Mouse (Mus musculus) Patski (cell line): Measurements from ENCODE around the gene Psma3. TPM values are rescaled to one million over a fixed set of nuclear protein-coding genes. Genes with fewer than 3 reads are reported as not detected.

Experiments
- ATAC-seq: fragments of 100-300 bp; one replicate; pipeline ENCODE4 v1.8.0; 2021
- CTCF ChIA-PET: fragments of 350-600 bp; sonication (Branson Sonifier 250); formaldehyde crosslinking; loops from one replicate; lab custom pipeline; 2022; ENCODE audit warnings: inconsistent platforms; lab: Charles Lee
- POLR2A ChIA-PET: fragments of 350-600 bp; sonication (Branson Sonifier 250); formaldehyde crosslinking; loops from one replicate; lab custom pipeline; 2022; ENCODE audit warnings: antibody characterized with exemption, inconsistent platforms; lab: Charles Lee
- DNase-seq: peaks from one replicate; pipeline ENCODE4 v3.0.0-alpha.2; 2011; ENCODE audit warnings: low read depth, low spot score
- H3K27me3 ChIP-seq: fragments of 371-371 bp; one replicate; pipeline ENCODE4 v1.5.1; 2021
- CTCF ChIP-seq: fragments of 100-300 bp; IDR thresholded peaks from one replicate; pipeline ENCODE4 v1.5.1; 2021
- in situ Hi-C: fragments of 300-500 bp; cut with MboI; formaldehyde crosslinking; loops from 3 replicates; pipeline ENCODE4 v1.11.1; 2018; ENCODE audit warnings: low pct_unique_long_range_greater_than_20kb, mixed read lengths
- polyA plus RNA-seq: library from polyadenylated mRNA; unstranded; gene quantifications from one replicate; pipeline ENCODE4 v1.2.3, GENCODE M21; 2021

Gene Psma3
- polyA plus RNA-seq, 1 experiment from 2014 or later: 201 TPM

GRCm38 (mm10) chr12:71042451-71042850, 68.0 kb downstream of the Psma3 start:
- TF ChIP-seq CTCF: no peak
- ATAC-seq: no peak
- no peaks in the 10 kb centered on the region for H3K27me3 ChIP-seq
- ChIA-PET POLR2A (no interaction called here), CTCF (interaction anchor here (1.5 kb wide), 1 partner anchor 9 kb away, joined by 3 read pairs; no protein-coding TSS in a partner anchor)
- DNase-seq: no peak
- in situ Hi-C loops: no loop called here

GRCm38 (mm10) chr12:71043571-71043970, 69.2 kb downstream of the Psma3 start:
- ChIA-PET CTCF (interaction anchor here (1.1 kb wide), 1 partner anchor 10 kb away, joined by 3 read pairs; no protein-coding TSS in a partner anchor), POLR2A (no interaction called here)
- no peaks in the 10 kb centered on the region for H3K27me3 ChIP-seq
- ATAC-seq: no peak
- TF ChIP-seq CTCF: no peak
- DNase-seq: no peak
- in situ Hi-C loops: no loop called here

GRCm38 (mm10) chr12:71044488-71044887, 70.1 kb downstream of the Psma3 start:
- ATAC-seq: no peak
- ChIA-PET CTCF (interaction anchor here (1.1 kb wide), 1 partner anchor 11 kb away, joined by 3 read pairs; no protein-coding TSS in a partner anchor), POLR2A (no interaction called here)
- no peak for DNase-seq
- H3K27me3 ChIP-seq: no peaks in the 10 kb centered on the region
- in situ Hi-C loops: no loop called here
- no peak for TF ChIP-seq CTCF

Other genes starting within 250 kb of the Psma3 start
- gene Frmd6, start 149.1 kb upstream of the Psma3 start, polyA plus RNA-seq: 79.3 TPM
- gene Actr10, start 36.8 kb upstream of the Psma3 start, polyA plus RNA-seq: 203 TPM
- 17.3 TPM for gene Arid4a, start 41.4 kb downstream of the Psma3 start, polyA plus RNA-seq
- not detected for gene Tomm20l, start 136.8 kb downstream of the Psma3 start, polyA plus RNA-seq
- gene Timm9, start 162.1 kb downstream of the Psma3 start, polyA plus RNA-seq: 52.0 TPM
- gene 2700049A03Rik, start 162.2 kb downstream of the Psma3 start, polyA plus RNA-seq: 7.5 TPM